Mouse (Mus musculus): ENCODE results near the gene Vasp. TPM values are rescaled to one million over a fixed set of nuclear protein-coding genes. Genes with fewer than 3 reads are reported as not detected.
A peak's percentile ranks its signal among the peaks of the same experiment; 100 is the strongest.

Gene Vasp
- 230 to 263 TPM (median 254 TPM) in 3 replicates for total RNA-seq (2017)

- peak; percentile 75 for ATAC-seq (replicated peaks; ENCODE audit: insufficient number of reproducible peaks, low FRiP score, low TSS enrichment, poor library complexity, severe bottlenecking)
Observed at GRCm38 (mm10) chr7:19271238-19272172, at the start of gene Vasp. Vasp (minus strand) TSS chr7:19271817.

GRCm38 (mm10) chr7:19320637-19321036 is 49.0 kb upstream of the Vasp start:
- ATAC-seq (replicated peaks; ENCODE audit: insufficient number of reproducible peaks, low FRiP score, low TSS enrichment, poor library complexity, severe bottlenecking): no peak

GRCm38 (mm10) chr7:19319906-19320305 is 48.3 kb upstream of the Vasp start:
- ATAC-seq (replicated peaks; ENCODE audit: insufficient number of reproducible peaks, low FRiP score, low TSS enrichment, poor library complexity, severe bottlenecking): peak; percentile 60

GRCm38 (mm10) chr7:19319458-19319857 is 47.8 kb upstream of the Vasp start:
- ATAC-seq (replicated peaks; ENCODE audit: insufficient number of reproducible peaks, low FRiP score, low TSS enrichment, poor library complexity, severe bottlenecking): no peak

- ATAC-seq (replicated peaks; ENCODE audit: insufficient number of reproducible peaks, low FRiP score, low TSS enrichment, poor library complexity, severe bottlenecking): no peak
Observed at GRCm38 (mm10) chr7:19318676-19319075, 47.1 kb upstream of the Vasp start.

- ATAC-seq (replicated peaks; ENCODE audit: insufficient number of reproducible peaks, low FRiP score, low TSS enrichment, poor library complexity, severe bottlenecking): no peak
Observed at GRCm38 (mm10) chr7:19318201-19318600, 46.6 kb upstream of the Vasp start.

- peak; percentile 77 for ATAC-seq (replicated peaks; ENCODE audit: insufficient number of reproducible peaks, low FRiP score, low TSS enrichment, poor library complexity, severe bottlenecking)
Observed at GRCm38 (mm10) chr7:19316451-19317161, 45.0 kb upstream of the Vasp start.

GRCm38 (mm10) chr7:19314033-19314432 is 42.4 kb upstream of the Vasp start:
- no peak for ATAC-seq (replicated peaks; ENCODE audit: insufficient number of reproducible peaks, low FRiP score, low TSS enrichment, poor library complexity, severe bottlenecking)

GRCm38 (mm10) chr7:19311991-19312390 is 40.4 kb upstream of the Vasp start:
- ATAC-seq (replicated peaks; ENCODE audit: insufficient number of reproducible peaks, low FRiP score, low TSS enrichment, poor library complexity, severe bottlenecking): no peak

- peak; percentile 58 for ATAC-seq (replicated peaks; ENCODE audit: insufficient number of reproducible peaks, low FRiP score, low TSS enrichment, poor library complexity, severe bottlenecking)
Observed at GRCm38 (mm10) chr7:19309884-19310641, 38.4 kb upstream of the Vasp start, which contains the start of gene Fosb. Fosb (minus strand) TSS chr7:19310051.

- ATAC-seq (replicated peaks; ENCODE audit: insufficient number of reproducible peaks, low FRiP score, low TSS enrichment, poor library complexity, severe bottlenecking): no peak
Observed at GRCm38 (mm10) chr7:19309278-19309883, 37.8 kb upstream of the Vasp start.

- peak; percentile 71 for ATAC-seq (replicated peaks; ENCODE audit: insufficient number of reproducible peaks, low FRiP score, low TSS enrichment, poor library complexity, severe bottlenecking)
Observed at GRCm38 (mm10) chr7:19308454-19309277, 37.0 kb upstream of the Vasp start.

- no peak; the same call in 1 of the 2 replicates for ATAC-seq (replicated peaks; ENCODE audit: insufficient number of reproducible peaks, low FRiP score, low TSS enrichment, poor library complexity, severe bottlenecking)
Observed at GRCm38 (mm10) chr7:19307739-19308453, 36.3 kb upstream of the Vasp start.

- ATAC-seq (replicated peaks; ENCODE audit: insufficient number of reproducible peaks, low FRiP score, low TSS enrichment, poor library complexity, severe bottlenecking): no peak
Observed at GRCm38 (mm10) chr7:19306819-19307738, 35.5 kb upstream of the Vasp start.

- no peak for ATAC-seq (replicated peaks; ENCODE audit: insufficient number of reproducible peaks, low FRiP score, low TSS enrichment, poor library complexity, severe bottlenecking)
Observed at GRCm38 (mm10) chr7:19305796-19306765, 34.5 kb upstream of the Vasp start.

All from monocyte, adult 5-6 weeks (primary cell).